8 mouse cellular contexts compared by ENCODE assay signal in genomic region chr8:119831336-119831995, GRCm38 (mm10). TPM values are rescaled to one million over a fixed set of nuclear protein-coding genes. Genes with fewer than 3 reads are reported as not detected.
DNase-seq lines count a peak whose midpoint lies in the region; ATAC-seq and TF ChIP-seq lines count a peak whose summit lies in the region.

No protein-coding gene starts in this region.

- H3K27ac ChIP-seq in testis, adult 2 months (ENCODE audit: control insufficient read depth, insufficient read depth, low read depth, low read length), result no peak overlapping the region

- no peak for TF ChIP-seq POLR2A in testis, adult 2 months (IDR thresholded peaks at IDR 0.05; ENCODE audit: control insufficient read depth, low read depth, low read length)

- no peaks in the 10 kb centered on the region for H3K27me3 ChIP-seq in testis, adult 2 months (ENCODE audit: control insufficient read depth, insufficient read depth, low read length)

- peak overlapping the region; percentile 63 for H3K4me3 ChIP-seq in testis, adult 2 months (ENCODE audit: control insufficient read depth, low read depth, low read length)

- TF ChIP-seq CTCF in testis, adult 2 months (IDR thresholded peaks at IDR 0.05; ENCODE audit: control insufficient read depth, insufficient read depth, insufficient replicate concordance, low read depth, low read length), result no peak

- H3K36me3 ChIP-seq in testis, adult 2 months (ENCODE audit: control insufficient read depth, insufficient read depth, low read length), result no peaks in the 10 kb centered on the region

- intact Hi-C loops in heart, postnatal 10 days (cut with DNase I), result no loop called here

- peaks cover 9% of the 10 kb centered on the region for H3K4me1 ChIP-seq in testis, adult 2 months (ENCODE audit: control insufficient read depth, insufficient read depth, low read length)

- peak; percentile 67 for DNase-seq in right cerebral cortex, postnatal 14 days
- no peak for DNase-seq in right cerebral cortex, postnatal 25 days
- DNase-seq in cerebellum, postnatal 36 days, result peak; percentile 68 to 71
- DNase-seq in heart, postnatal 10 days, result peak; percentile 80 to 83
- DNase-seq in kidney, postnatal 36 days, result peak; percentile 92 to 93
- DNase-seq in T-cell, adult 2 months (ENCODE audit: low spot score), result no peak

- ATAC-seq in megakaryocyte, adult 5-6 weeks (ENCODE audit: poor library complexity, severe bottlenecking), result 0 out of 2 replicates have a peak, but pooled peaks have one; percentile 17

RNA-seq across cellular contexts. Expression of gene Cotl1, which starts 8.9 kb away (rescaled TPM):
- 10 to 100 TPM; 39.4 to 44.2 TPM for total RNA-seq in heart, postnatal 10 days (2021)
- 526 and 619 TPM in 2 replicates for total RNA-seq in megakaryocyte, adult 5-6 weeks (2015)
- total RNA-seq in megakaryocyte, adult 5-6 weeks (2017), result 490 and 532 TPM in 2 replicates
- 20.0 and 25.4 TPM in 2 replicates for polyA plus RNA-seq in testis, adult 2 months (2012; rRNA removed)

RNA-seq across cellular contexts. Expression of gene Klhl36, which starts 30.6 kb away (rescaled TPM):
- 1 to 10 TPM; 4.1 to 5.4 TPM for total RNA-seq in heart, postnatal 10 days (2021)
- total RNA-seq in megakaryocyte, adult 5-6 weeks (2015), result 2.7 and 5.5 TPM in 2 replicates
- total RNA-seq in megakaryocyte, adult 5-6 weeks (2017), result 8.5 and 9.2 TPM in 2 replicates
- 16.3 and 16.9 TPM in 2 replicates for polyA plus RNA-seq in testis, adult 2 months (2012; rRNA removed)

RNA-seq across cellular contexts. Expression of gene Tldc1, which starts 53.2 kb away (rescaled TPM):
- total RNA-seq in heart, postnatal 10 days (2021), result 10 to 100 TPM; 11.4 to 11.5 TPM
- 2.2 and 2.6 TPM in 2 replicates for total RNA-seq in megakaryocyte, adult 5-6 weeks (2015)
- total RNA-seq in megakaryocyte, adult 5-6 weeks (2017), result 2.9 and 4.3 TPM in 2 replicates
- polyA plus RNA-seq in testis, adult 2 months (2012; rRNA removed), result 6.4 and 6.8 TPM in 2 replicates

Comparison
In these comparisons a context has a peak if more than half of its experiments do, and no peak if none do; other contexts are left out.
1. DNase-seq: peak in right cerebral cortex, postnatal 14 days (single experiment), cerebellum, postnatal 36 days (2 of 2), heart, postnatal 10 days (2 of 2) and kidney, postnatal 36 days (2 of 2); none in right cerebral cortex, postnatal 25 days (single experiment) and T-cell, adult 2 months (single experiment).
2. RNA of gene Cotl1, which starts 8.9 kb away (total RNA-seq): 490 to 619 TPM in megakaryocyte, adult 5-6 weeks; 39.4 to 44.2 TPM in heart, postnatal 10 days; every median in the first group is over 10 times any median in the second.